Mouse (Mus musculus) kidney, postnatal 36 days (tissue): ENCODE measurements around the gene Tll1.
A peak's percentile ranks its signal among the peaks of the same experiment; 100 is the strongest.

ENCODE experiments used
- DNase-seq, 2 experiments: peaks; one replicate each; pipeline ENCODE4 v3.0.0; 2021 to 2022; ENCODE audit warnings: mixed read lengths in 2 of 2

The Tll1 gene

GRCm38 (mm10) chr8:64206024-64206385, at the start of gene Tll1:
TSS of gene Tll1 (minus strand) at chr8:64206271.
- DNase-seq: peak in 1 of 2 experiments; percentile 23

- DNase-seq: no peak
Observed at GRCm38 (mm10) chr8:64238645-64239044, 32.6 kb upstream of the Tll1 start.

- no peak for DNase-seq
Observed at GRCm38 (mm10) chr8:64221600-64221999, 15.5 kb upstream of the Tll1 start.

- no peak for DNase-seq
Observed at GRCm38 (mm10) chr8:64217644-64218043, 11.6 kb upstream of the Tll1 start.

- DNase-seq: no peak
Observed at GRCm38 (mm10) chr8:64216252-64216651, 10.2 kb upstream of the Tll1 start.

GRCm38 (mm10) chr8:64215374-64215773, 9.3 kb upstream of the Tll1 start:
- DNase-seq: no peak

GRCm38 (mm10) chr8:64214906-64215305, 8.8 kb upstream of the Tll1 start:
- no peak for DNase-seq

GRCm38 (mm10) chr8:64206411-64206861, 365 bp upstream of the Tll1 start:
- peak; percentile 55 to 66 for DNase-seq

GRCm38 (mm10) chr8:64205321-64206023, 599 bp downstream of the Tll1 start:
- DNase-seq: peak; percentile 18 to 61

GRCm38 (mm10) chr8:64204801-64205311, 1.2 kb downstream of the Tll1 start:
- peak in 1 of 2 experiments; percentile 14 for DNase-seq

- DNase-seq: peak; percentile 61 to 78
Observed at GRCm38 (mm10) chr8:64204167-64204566, 1.9 kb downstream of the Tll1 start.

- DNase-seq: no peak
Observed at GRCm38 (mm10) chr8:64198326-64198725, 7.7 kb downstream of the Tll1 start.

GRCm38 (mm10) chr8:64193421-64193820, 12.7 kb downstream of the Tll1 start:
- DNase-seq: no peak

GRCm38 (mm10) chr8:64187881-64188280, 18.2 kb downstream of the Tll1 start:
- DNase-seq: no peak

- no peak for DNase-seq
Observed at GRCm38 (mm10) chr8:64176931-64177330, 29.1 kb downstream of the Tll1 start.

GRCm38 (mm10) chr8:64174916-64175315, 31.2 kb downstream of the Tll1 start:
- DNase-seq: no peak

- DNase-seq: no peak
Observed at GRCm38 (mm10) chr8:64173759-64174158, 32.3 kb downstream of the Tll1 start.

GRCm38 (mm10) chr8:64152899-64153891, 52.9 kb downstream of the Tll1 start:
- DNase-seq: no peak

GRCm38 (mm10) chr8:64152216-64152804, 53.8 kb downstream of the Tll1 start:
- no peak for DNase-seq

GRCm38 (mm10) chr8:64136593-64136992, 69.5 kb downstream of the Tll1 start:
- DNase-seq: no peak

GRCm38 (mm10) chr8:64107190-64107589, 98.9 kb downstream of the Tll1 start:
- no peak for DNase-seq

GRCm38 (mm10) chr8:64073396-64073795, 132.7 kb downstream of the Tll1 start:
- DNase-seq: no peak

- no peak for DNase-seq
Observed at GRCm38 (mm10) chr8:64059867-64060266, 146.2 kb downstream of the Tll1 start.
